Mouse (Mus musculus) liver, postnatal 0 days (tissue): ENCODE results near the gene Pes1.

Experiments used
- CTCF ChIP-seq: sonication (generic); IDR thresholded peaks from 2 replicates; pipeline ENCODE4 v1.5.1; 2016; ENCODE audit warnings: antibody characterized with exemption, low read depth
- EP300 ChIP-seq: IDR thresholded peaks from 2 replicates; pipeline ENCODE4 v1.6.1; 2016; ENCODE audit warnings: antibody characterized with exemption, low read depth, mild to moderate bottlenecking

- TF ChIP-seq CTCF (no peak), EP300 (no peak)
Observed at GRCm38 (mm10) chr11:3997978-3998720, 34.4 kb downstream of the Pes1 start.
